Mouse (Mus musculus): ENCODE measurements around the gene Zfp119b.
A peak's percentile ranks its signal among the peaks of the same experiment; 100 is the strongest.

DNA sequence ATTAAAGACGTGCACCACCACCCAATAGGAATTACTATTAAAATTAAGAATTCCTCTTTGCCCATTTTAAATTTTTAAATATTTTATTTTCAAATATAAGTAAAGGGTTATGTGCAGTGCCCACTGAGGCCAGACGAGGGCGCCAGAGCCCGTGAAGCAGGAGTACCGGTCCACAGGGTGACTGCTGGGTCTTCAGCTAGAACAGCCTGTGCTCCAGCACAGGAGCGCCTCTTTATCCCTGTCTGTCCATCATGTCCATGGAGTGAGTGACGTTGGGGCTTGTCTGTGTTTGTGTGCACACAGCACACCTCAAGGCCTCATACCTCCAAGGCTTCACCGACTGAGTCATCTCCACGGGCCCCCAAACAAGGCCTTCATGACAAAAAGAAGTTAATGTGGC, 7.9 kb upstream of the Zfp119b start:
- TF ChIP-seq EP300 (IDR thresholded peaks at IDR 0.05; ENCODE audit: low read length) (no peak), MYC (IDR thresholded peaks at IDR 0.05; ENCODE audit: low read depth, low read length) (no peak), NELFE (IDR thresholded peaks at IDR 0.05; ENCODE audit: low read depth, low read length) (no peak), UBTF (IDR thresholded peaks at IDR 0.05; ENCODE audit: low read depth, low read length) (no peak), ZNF384 (IDR thresholded peaks at IDR 0.05; ENCODE audit: low read depth, low read length) (no peak), CTCF (conservative IDR thresholded peaks at IDR 0.05 in 1 of 2, IDR thresholded peaks at IDR 0.05 in 1 of 2; ENCODE audit: low read depth in 2 of 2, low read length in 2 of 2) (peak; percentile 68 to 80), TBP (conservative IDR thresholded peaks at IDR 0.05; ENCODE audit: low read depth, low read length) (no peak), KAT2A (IDR thresholded peaks at IDR 0.05; ENCODE audit: insufficient replicate concordance, low read length) (no peak), POLR2A (IDR thresholded peaks at IDR 0.05; ENCODE audit: low read depth, low read length) (0 out of 2 replicates have a peak, but pooled peaks have one; percentile 27), MAFK (IDR thresholded peaks at IDR 0.05; ENCODE audit: insufficient replicate concordance, low read length) (no peak), ZMIZ1 (IDR thresholded peaks at IDR 0.05; ENCODE audit: low read depth, low read length) (no peak), E2F4 (IDR thresholded peaks at IDR 0.05; ENCODE audit: insufficient replicate concordance, low read depth, low read length) (no peak)
